Mouse (Mus musculus): Measurements from ENCODE around the gene Stk35.

DNA sequence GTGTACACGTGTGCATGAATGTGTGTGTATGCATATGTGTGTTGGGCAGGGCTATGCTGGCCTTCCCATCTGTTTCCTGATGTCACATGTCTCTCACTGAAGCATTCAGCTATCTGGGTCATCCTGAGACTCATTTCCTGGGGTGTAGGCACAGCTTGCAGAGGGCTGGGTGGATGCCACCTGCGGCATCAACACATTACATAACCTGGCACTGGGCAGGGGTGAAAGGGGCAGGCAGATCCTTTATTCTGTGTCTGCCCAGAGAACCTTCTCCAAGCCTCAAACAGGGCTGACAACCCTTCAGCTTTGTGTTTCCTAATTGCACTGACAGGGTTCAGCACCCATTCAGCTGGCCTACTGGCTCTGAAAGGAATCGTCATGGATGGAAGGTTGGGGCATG lies 64.6 kb downstream of the Stk35 start:
- no peak for TF ChIP-seq CTCF (conservative IDR thresholded peaks at IDR 0.05; ENCODE audit: insufficient read depth, insufficient read length, low read depth, low read length)
- TF ChIP-seq POLR2A (IDR thresholded peaks at IDR 0.05; ENCODE audit: low read depth, low read length): no peak

Measured in kidney, adult 2 months (tissue).